Mouse (Mus musculus) mouse embryonic stem cell (cell line): ENCODE results near the gene Arhgap17.

Experiments
- in situ Hi-C, 2 experiments: fragments of 300-500 bp; cut with MboI; formaldehyde crosslinking; loops; 1 replicate in 1 of 2; 3 replicates in 1 of 2; pipeline ENCODE4 v1.14.3; 2019 to 2020; ENCODE audit warnings: low sequenced_read_pairs in 2 of 2, low pct_unique_long_range_greater_than_20kb in 1 of 2, mixed read lengths in 1 of 2; ENCODE audit not compliant: unreplicated experiment in 1 of 2

Arhgap17 gene

DNA sequence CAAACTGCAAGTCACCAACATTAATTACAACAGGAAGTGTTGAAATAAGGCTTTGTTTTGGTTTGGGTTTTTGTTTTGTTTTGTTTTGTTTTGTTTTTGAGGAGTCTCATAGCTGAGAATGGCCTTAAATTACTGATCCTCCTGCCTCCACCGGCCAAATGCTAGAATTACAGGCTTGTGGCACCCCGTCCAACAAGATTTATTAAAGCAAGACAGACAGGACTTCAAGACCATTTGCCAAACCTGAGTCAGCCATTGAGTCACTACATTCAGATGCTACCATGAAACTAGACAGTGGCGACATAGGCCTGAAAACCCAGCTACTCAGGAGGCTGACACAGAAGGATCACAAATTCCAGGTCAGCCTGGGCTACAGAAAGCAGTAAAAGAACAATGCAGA lies 1.8 kb upstream of the Arhgap17 start:
- in situ Hi-C loops: no loop called here

- in situ Hi-C loops: no loop called here
Measured at GRCm38 (mm10) chr7:123370700-123371099, 985 bp upstream of the Arhgap17 start.

DNA sequence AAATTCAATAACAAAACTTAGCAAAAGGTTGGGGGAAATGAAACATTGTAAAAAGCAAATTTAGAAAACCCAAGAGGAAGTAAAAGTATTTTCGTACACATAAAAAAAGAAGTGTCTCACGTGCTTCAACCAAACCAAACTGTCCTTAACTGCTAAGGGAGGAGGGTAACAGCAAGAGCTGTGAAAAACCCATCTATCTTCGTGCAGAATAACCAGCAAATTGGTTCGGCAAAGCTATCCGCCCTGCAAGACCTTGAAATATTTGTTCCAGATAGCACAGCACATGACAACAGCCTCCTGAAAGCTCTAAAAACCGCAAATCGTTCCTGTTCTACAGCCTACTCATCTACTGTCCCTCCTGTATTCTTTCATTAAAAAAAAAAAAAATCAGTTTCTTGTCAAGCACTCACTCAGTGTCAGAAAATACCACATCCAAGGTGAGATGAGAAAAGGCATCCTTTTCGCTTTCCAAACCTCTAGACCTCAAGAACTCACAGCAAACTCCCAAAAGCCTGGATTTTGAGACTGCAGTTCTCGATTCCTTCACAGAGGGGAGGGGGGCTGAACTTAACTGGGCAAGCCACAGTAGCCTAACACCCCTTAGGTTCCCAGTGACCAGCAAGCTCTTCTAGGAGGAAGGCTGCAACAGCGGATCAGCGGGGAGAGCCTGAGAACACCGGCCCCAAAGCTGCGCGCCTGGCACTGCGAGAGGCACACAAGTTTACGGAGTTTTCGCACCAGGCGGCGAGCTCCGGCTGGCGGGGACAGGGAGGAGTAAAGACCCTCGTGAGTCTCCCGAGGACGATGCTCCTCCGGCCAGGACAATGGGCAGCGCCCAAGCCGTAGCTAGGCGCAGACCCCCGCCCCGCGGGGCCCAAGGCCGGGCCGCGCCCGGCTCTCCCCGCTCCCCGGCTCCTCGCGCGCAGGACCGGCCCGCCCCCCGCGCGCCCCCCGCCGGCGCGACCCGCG lies 653 bp downstream of the Arhgap17 start:
- in situ Hi-C loops: no loop called here

DNA sequence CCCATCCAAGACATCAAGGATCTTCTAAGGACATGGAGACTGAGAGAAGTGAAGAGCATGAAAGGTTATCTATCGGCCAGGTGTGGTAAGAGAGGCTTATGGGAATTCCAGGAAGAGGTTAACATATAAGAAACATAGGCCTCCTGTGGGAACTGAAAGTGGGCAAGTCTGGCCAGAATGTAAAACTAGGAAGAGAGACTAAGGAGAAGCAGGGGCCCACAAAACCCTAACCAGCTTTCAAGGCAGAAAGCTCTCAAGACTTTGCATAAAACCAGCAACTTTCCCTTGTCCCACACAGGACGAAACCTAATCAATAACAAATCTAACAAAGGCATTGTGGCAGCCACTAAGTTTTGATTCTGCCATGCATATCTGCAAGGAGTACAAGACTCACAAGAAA lies 1.5 kb downstream of the Arhgap17 start:
- in situ Hi-C loops: no loop called here

DNA sequence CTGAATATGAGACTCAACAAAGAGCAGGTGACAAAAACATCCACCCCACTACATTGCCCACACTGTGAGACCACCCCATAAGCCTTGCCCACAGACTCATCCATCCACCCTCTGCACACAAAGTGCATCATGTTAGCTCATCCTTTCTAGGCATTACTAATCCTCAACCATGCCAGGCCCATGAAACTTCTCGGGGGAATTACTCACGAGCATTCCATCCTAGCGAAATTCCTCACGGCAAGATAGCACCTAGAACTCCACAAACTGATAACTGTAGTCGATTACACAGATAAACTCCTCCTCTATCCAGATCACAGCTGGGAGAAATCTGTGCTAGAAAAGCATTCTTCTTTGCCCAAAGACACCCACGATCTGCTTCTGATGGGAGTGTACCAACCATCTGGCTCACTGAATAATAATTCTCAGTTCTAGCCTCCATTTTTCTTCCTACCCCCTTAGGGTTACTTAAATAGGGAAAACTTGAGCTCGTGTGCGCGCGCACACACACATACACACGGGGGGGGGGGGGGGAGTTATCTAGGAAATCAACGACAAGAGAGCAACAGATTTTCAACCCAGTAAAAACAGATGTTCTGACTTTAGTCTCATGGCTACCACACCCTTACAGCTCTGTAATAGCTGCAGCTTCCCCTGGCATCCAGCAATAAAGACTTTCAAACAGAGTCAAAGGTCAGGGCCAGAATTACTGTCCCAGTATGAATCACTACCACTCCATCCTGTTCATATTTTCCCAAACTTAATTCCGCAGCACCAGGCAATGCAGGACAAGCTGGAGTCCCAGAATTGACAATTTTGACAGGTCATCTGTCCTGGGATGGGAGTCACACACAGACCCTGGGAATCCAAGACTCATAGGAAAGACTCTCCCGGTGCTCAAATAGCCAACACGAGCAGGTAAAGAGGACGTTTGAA lies 2.2 kb downstream of the Arhgap17 start:
- in situ Hi-C loops: no loop called here

DNA sequence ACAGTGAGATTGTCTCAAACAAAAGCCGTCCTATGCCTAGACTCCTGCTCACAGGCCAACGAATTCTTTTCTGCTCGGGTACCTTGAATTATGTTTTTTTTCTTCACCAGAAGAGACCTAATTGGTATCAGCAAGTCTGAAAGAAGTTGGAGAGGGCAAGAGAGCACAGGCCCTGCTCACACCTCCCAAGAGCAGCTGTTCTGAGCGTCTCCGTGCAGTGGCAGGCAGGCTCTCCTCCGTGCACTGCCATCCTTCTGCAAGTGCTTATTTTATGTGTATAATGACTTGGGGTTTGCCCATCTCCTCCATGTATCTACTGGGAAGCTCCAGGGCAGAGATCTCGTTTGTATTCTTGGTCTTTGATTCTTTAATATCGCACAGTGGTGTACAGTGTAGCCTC lies 2.9 kb downstream of the Arhgap17 start:
- in situ Hi-C loops: no loop called here

GRCm38 (mm10) chr7:123365876-123366741 lies 3.6 kb downstream of the Arhgap17 start:
- in situ Hi-C loops: no loop called here

- in situ Hi-C loops: no loop called here
Measured at GRCm38 (mm10) chr7:123363971-123364370, 5.7 kb downstream of the Arhgap17 start.

GRCm38 (mm10) chr7:123362806-123363205 lies 6.9 kb downstream of the Arhgap17 start:
- in situ Hi-C loops: no loop called here

- in situ Hi-C loops: no loop called here
Measured at GRCm38 (mm10) chr7:123361229-123361980, 8.3 kb downstream of the Arhgap17 start.

GRCm38 (mm10) chr7:123360185-123360584 lies 9.5 kb downstream of the Arhgap17 start:
- in situ Hi-C loops: no loop called here

DNA sequence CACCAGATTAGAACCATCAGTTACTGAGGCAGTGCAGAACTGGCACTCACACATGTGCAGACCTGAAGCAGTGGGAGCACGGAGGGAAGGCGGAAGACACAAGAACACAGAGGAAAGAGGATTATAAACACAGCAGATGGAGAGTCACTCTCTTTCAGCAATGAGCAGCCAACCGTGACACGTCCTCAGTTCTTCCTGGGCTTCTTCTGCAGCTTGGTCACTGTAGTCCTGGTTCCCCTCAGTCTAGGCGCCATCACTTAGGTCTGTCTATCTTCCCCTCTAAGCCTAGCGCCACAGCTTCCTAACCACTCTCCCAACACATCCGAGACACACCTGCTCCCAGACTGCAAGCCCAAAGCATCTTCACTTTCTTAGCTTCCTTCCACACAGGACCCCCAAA lies 10.6 kb downstream of the Arhgap17 start:
- in situ Hi-C loops: no loop called here

- in situ Hi-C loops: no loop called here
Measured at GRCm38 (mm10) chr7:123356158-123356557, 13.6 kb downstream of the Arhgap17 start.

DNA sequence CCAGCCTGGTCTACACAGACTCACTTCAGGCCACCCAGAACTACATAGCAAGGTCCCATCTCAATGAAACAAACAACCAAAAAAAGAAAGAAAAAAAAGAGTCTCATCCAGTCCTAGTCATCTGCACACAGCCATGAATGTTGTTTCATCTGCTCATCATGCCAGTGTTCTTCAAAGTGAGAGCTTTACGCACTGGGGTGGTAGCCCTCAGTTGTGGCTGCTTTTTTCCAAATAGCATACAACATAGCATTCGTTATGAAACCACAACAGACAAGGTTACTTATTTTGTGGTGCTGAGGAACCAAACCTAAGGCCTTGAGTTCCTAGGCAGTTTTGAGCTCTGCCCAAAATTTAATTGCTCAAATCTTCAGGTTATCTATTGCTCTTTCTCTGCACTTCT lies 14.9 kb downstream of the Arhgap17 start:
- in situ Hi-C loops: no loop called here

DNA sequence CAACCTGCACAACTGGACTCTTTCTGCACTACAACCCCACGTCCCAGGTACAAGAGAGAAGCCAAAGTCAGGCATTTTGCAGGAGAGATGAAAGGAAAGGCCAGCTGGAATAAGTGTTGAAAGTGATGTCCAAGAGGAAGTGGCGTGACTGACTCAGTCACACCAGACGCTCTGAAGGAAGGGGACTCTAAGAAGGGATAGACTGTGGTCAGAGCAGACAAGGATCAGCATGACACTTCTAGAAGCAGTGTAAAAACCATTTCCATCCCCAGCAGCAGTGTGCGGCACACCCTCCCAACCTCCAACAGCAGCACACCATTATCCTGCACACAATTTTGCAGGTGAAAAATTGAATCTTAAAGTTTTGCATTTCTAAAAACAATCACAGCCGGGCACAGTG lies 15.3 kb downstream of the Arhgap17 start:
- in situ Hi-C loops: no loop called here

DNA sequence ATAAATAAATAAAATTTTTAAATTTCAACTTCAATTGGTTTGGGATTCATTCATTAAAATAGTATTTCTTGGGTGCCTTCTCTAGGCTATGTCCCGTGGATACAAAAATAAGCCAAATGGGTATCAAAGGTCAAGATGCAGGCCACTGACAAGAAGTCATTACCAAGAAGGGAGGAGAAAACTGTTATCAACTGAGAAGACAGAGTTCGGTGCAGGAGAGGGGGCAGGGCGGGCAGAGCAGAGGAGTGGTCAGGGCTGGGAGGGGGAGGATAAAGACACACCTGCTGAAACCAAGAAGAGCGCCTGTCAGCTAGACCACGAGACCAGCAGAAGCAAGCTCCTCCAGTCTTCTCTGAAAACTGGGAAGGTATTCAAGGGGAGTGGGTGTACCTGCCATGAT lies 15.8 kb downstream of the Arhgap17 start:
- in situ Hi-C loops: no loop called here

DNA sequence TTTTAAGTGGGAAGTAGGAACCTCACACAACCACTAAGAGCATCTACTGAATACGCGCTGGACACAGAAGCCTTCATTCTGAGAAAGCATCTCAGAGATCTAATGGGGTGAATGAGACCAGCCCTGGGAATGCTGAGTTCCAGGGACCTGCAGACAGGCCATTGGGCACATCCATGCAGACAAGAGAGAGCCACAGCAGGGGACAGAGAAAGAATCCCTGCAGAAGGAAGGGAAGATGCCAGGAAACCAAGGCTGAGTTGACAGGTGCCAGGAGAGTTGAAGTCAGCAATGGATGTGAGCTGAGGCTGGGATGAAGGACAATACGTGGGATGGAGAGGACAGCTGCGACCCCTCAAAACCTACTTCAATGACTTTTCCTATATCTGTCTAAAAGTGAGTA lies 16.6 kb downstream of the Arhgap17 start:
- in situ Hi-C loops: no loop called here

- in situ Hi-C loops: no loop called here
Measured at GRCm38 (mm10) chr7:123350243-123350642, 19.5 kb downstream of the Arhgap17 start.
